8 mouse cellular contexts compared by ENCODE assay signal in the genomic region with DNA sequence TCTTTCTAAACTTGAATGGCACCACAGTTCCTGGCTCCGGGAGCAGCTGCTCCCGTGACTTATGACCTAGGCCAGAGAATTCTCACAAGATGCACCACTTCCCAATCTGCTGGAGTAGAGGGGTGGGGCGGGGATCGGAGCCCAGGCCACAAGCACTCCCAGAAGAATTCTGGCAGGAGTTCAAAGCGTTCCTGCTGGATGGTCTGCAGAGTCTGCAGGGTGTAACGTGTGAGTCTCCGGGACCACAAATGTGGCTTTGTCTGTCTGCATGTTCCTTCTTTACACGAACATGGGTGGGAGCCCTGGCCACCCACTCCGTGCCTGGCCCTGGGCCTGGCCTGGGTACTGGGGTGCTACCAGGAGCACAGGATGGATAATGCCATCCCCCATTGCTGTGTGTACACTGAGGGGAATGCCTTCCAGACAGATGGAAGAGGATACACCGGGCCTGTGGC. TPM values are rescaled to one million over a fixed set of nuclear protein-coding genes. Genes with fewer than 3 reads are reported as not detected.
DNase-seq lines count a peak whose midpoint lies in the region; ATAC-seq and TF ChIP-seq lines count a peak whose summit lies in the region.

No protein-coding gene starts in this region.

- peaks cover 14% of the 10 kb centered on the region for H3K27me3 ChIP-seq in heart, embryonic 16.5 days (ENCODE audit: control insufficient read depth, insufficient read depth, low read length)
- no peaks in the 10 kb centered on the region for H3K27me3 ChIP-seq in limb, embryonic 10.5 days (ENCODE audit: low read depth, poor library complexity, severe bottlenecking)
- no peaks in the 10 kb centered on the region for H3K27me3 ChIP-seq in midbrain, embryonic 16.5 days (ENCODE audit: control insufficient read depth, insufficient read depth, low read depth, low read length)

- no peaks in the 10 kb centered on the region for H3K36me3 ChIP-seq in heart, embryonic 16.5 days (ENCODE audit: control insufficient read depth, insufficient read depth)
- no peaks in the 10 kb centered on the region for H3K36me3 ChIP-seq in limb, embryonic 10.5 days
- peaks cover under 1% of the 10 kb centered on the region for H3K36me3 ChIP-seq in midbrain, embryonic 16.5 days (ENCODE audit: control insufficient read depth, insufficient read depth, low read length)

- DNase-seq in adrenal gland, adult 8-10 months, result peak; percentile 10
- no peak for DNase-seq in adrenal gland, adult 18-20 months (ENCODE audit: low spot score in 2 of 2)
- DNase-seq in brain, embryonic 14.5 days (ENCODE audit: low read depth), result peak; percentile 76
- DNase-seq in limb, embryonic 10.5 days (ENCODE audit: low spot score), result no peak
- no peak for DNase-seq in cerebellum, adult 9-11 months

- TF ChIP-seq CTCF in brain, embryonic 14.5 days (IDR thresholded peaks at IDR 0.05; ENCODE audit: borderline replicate concordance, extremely low read depth, insufficient read depth, insufficient read length), result no peak

- no peak overlapping the region for H3K4me3 ChIP-seq in heart, embryonic 16.5 days (ENCODE audit: low read length)
- H3K4me3 ChIP-seq in limb, embryonic 10.5 days, result no peak overlapping the region
- H3K4me3 ChIP-seq in midbrain, embryonic 16.5 days (ENCODE audit: low read depth, low read length), result no peak overlapping the region

- peak overlapping the region; percentile 29; the same call in 1 of the 2 replicates for H3K4me2 ChIP-seq in heart, embryonic 16.5 days (ENCODE audit: low read depth, low read length)
- H3K4me2 ChIP-seq in midbrain, embryonic 16.5 days (ENCODE audit: low read length), result no peak overlapping the region

- peak; percentile 88 for ATAC-seq in heart, embryonic 16.5 days (replicated peaks; ENCODE audit: extremely low read depth, insufficient read depth, low FRiP score)
- peak; percentile 69 for ATAC-seq in midbrain, embryonic 16.5 days
- ATAC-seq in cerebellum, adult (ENCODE audit: insufficient number of reproducible peaks, low FRiP score, low TSS enrichment), result no peak; the same call in 1 of the 2 replicates

- WGBS in heart, embryonic 16.5 days, result 14% methylated on average over 10 of the region's 10 CpGs
- 69% methylated on average over 10 of the region's 10 CpGs for WGBS in limb, embryonic 10.5 days
- 45% methylated on average over 10 of the region's 10 CpGs for WGBS in midbrain, embryonic 16.5 days

- peaks cover 39% of the 10 kb centered on the region for H3K4me1 ChIP-seq in heart, embryonic 16.5 days (ENCODE audit: control insufficient read depth, insufficient read depth, low read length)
- H3K4me1 ChIP-seq in limb, embryonic 10.5 days, result peaks cover 19% of the 10 kb centered on the region
- H3K4me1 ChIP-seq in midbrain, embryonic 16.5 days (ENCODE audit: control insufficient read depth, insufficient read depth, low read length), result peaks cover 17% of the 10 kb centered on the region; the same call in 1 of the 2 replicates

- no peaks in the 10 kb centered on the region; the same call in 1 of the 2 replicates for H3K9me3 ChIP-seq in heart, embryonic 16.5 days (replicated peaks; ENCODE audit: control insufficient read depth, low read length)
- H3K9me3 ChIP-seq in limb, embryonic 10.5 days (replicated peaks), result no peaks in the 10 kb centered on the region
- no peaks in the 10 kb centered on the region for H3K9me3 ChIP-seq in midbrain, embryonic 16.5 days (replicated peaks; ENCODE audit: control insufficient read depth, low read length, poor library complexity, severe bottlenecking)

- no peak overlapping the region for H3K9ac ChIP-seq in heart, embryonic 16.5 days (ENCODE audit: low read length)
- 0 out of 2 replicates have a peak overlapping the region, but pooled peaks have one; percentile 25 for H3K9ac ChIP-seq in midbrain, embryonic 16.5 days (ENCODE audit: low read depth, low read length)

- peak overlapping the region; percentile 38; the same call in 1 of the 2 replicates for H3K27ac ChIP-seq in heart, embryonic 16.5 days (ENCODE audit: low read length)
- peak overlapping the region; percentile 28; the same call in 1 of the 2 replicates for H3K27ac ChIP-seq in limb, embryonic 10.5 days
- H3K27ac ChIP-seq in midbrain, embryonic 16.5 days (ENCODE audit: low read length), result peak overlapping the region; percentile 47; the same call in 1 of the 2 replicates

- no peak for TF ChIP-seq POLR2A in brain, embryonic 14.5 days (IDR thresholded peaks at IDR 0.05; ENCODE audit: borderline replicate concordance, extremely low read depth, insufficient read depth, insufficient read length, poor library complexity, severe bottlenecking)

RNA-seq across cellular contexts. Expression of a gene that starts 28.5 kb away (rescaled TPM):
- total RNA-seq in adrenal gland, adult 8-10 months (2022), result 1 to 10 TPM; 1.2 to 2.0 (median 1.6) TPM
- 1 to 10 TPM; 1.3 to 1.5 TPM for total RNA-seq in adrenal gland, adult 18-20 months (2021)
- polyA plus RNA-seq in brain, embryonic 14.5 days (2012; rRNA removed), result 40.7 and 67.1 TPM in 2 replicates
- polyA plus RNA-seq in heart, embryonic 16.5 days (2015; fragmentation: Nextera tagmentation; extraction: Ambion mirVana), result 6.8 and 7.1 TPM in 2 replicates
- polyA plus RNA-seq in limb, embryonic 10.5 days (2016; fragmentation: Nextera tagmentation; extraction: Ambion mirVana), result 5.4 and 6.6 TPM in 2 replicates
- 34.4 and 42.1 TPM in 2 replicates for polyA plus RNA-seq in midbrain, embryonic 16.5 days (2015; fragmentation: Nextera tagmentation; extraction: Ambion mirVana)

Comparison
In these comparisons a context has a peak if more than half of its experiments do, and no peak if none do; other contexts are left out.
1. DNase-seq: peak in adrenal gland, adult 8-10 months (single experiment) and brain, embryonic 14.5 days (single experiment); none in adrenal gland, adult 18-20 months (0 of 2), limb, embryonic 10.5 days (single experiment) and cerebellum, adult 9-11 months (single experiment).
2. Peak in every context shown above with its lines, with median percentiles within 50 percentile points of each other: H3K27ac ChIP-seq.